Mouse (Mus musculus) intestine, postnatal 0 days (tissue): ENCODE data around the gene Disc1. TPM values are rescaled to one million over a fixed set of nuclear protein-coding genes. Genes with fewer than 3 reads are reported as not detected.

Source experiments
- ATAC-seq: fragments of 200-750 bp; cut with Nextera tagmentation; 2 replicates; pipeline ENCODE4 v1.8.0; 2017; ENCODE audit warnings: mild to moderate bottlenecking, moderate TSS enrichment, moderate library complexity
- H3K27ac ChIP-seq: fragments of 300-500 bp; sonication (generic); 2 replicates; pipeline ENCODE4 v1.5.1; 2014; ENCODE audit warnings: mild to moderate bottlenecking, low read depth, low read length, moderate library complexity
- H3K27me3 ChIP-seq: fragments of 300-500 bp; sonication (generic); replicated peaks from 2 replicates; pipeline ENCODE4 v1.6.1; 2014; ENCODE audit warnings: low read length, mixed read lengths; ENCODE audit not compliant: control insufficient read depth, insufficient read depth
- H3K36me3 ChIP-seq: fragments of 300-500 bp; sonication (generic); 2 replicates; pipeline ENCODE4 v1.6.1; 2014; ENCODE audit warnings: mild to moderate bottlenecking, moderate library complexity; ENCODE audit not compliant: control insufficient read depth, insufficient read depth
- H3K4me1 ChIP-seq: fragments of 300-500 bp; sonication (generic); replicated peaks from 2 replicates; pipeline ENCODE4 v1.6.1; 2014; ENCODE audit warnings: antibody characterized with exemption, low read length, mixed read lengths; ENCODE audit not compliant: control insufficient read depth, insufficient read depth
- H3K4me2 ChIP-seq: fragments of 300-500 bp; sonication (generic); replicated peaks from 2 replicates; pipeline ENCODE4 v1.6.1; 2014; ENCODE audit warnings: low read depth, mild to moderate bottlenecking, moderate library complexity
- H3K4me3 ChIP-seq: fragments of 300-500 bp; sonication (generic); 2 replicates; pipeline ENCODE4 v1.5.1; 2014; ENCODE audit warnings: low read depth, low read length
- H3K9ac ChIP-seq: fragments of 300-500 bp; sonication (generic); 2 replicates; pipeline ENCODE4 v1.6.1; 2014; ENCODE audit warnings: mild to moderate bottlenecking, low read depth, low read length
- H3K9me3 ChIP-seq: fragments of 300-500 bp; sonication (generic); 2 replicates; pipeline ENCODE4 v1.6.1; 2016; ENCODE audit warnings: mixed run types; ENCODE audit not compliant: control insufficient read depth
- CTCF ChIP-seq: sonication (generic); IDR thresholded peaks from 2 replicates; pipeline ENCODE4 v1.5.1; 2016; ENCODE audit warnings: low read depth, mild to moderate bottlenecking, control low read depth, antibody characterized with exemption, moderate library complexity
- WGBS: fragments of 180-500 bp; shearing (Covaris S2); extraction: QIAGEN DNeasy Blood & Tissue Kit; methylation state at CpG from one replicate; pipeline ENCODE4 v1.1.7; 2014; 5-methylcytosine and 5-hydroxymethylcytosine counted together
- polyA plus RNA-seq: library from polyadenylated mRNA; unstranded; fragments of >200 nt; fragmentation: Nextera tagmentation; extraction: Ambion mirVana; gene quantifications from 2 replicates; pipeline ENCODE4 v1.2.1, GENCODE M21; 2015

The Disc1 gene
- polyA plus RNA-seq, 1 experiment from 2014 or later: 0.40 TPM

GRCm38 (mm10) chr8:125034669-125035068 is 19.3 kb upstream of the Disc1 start:
- H3K9me3 ChIP-seq: no peaks in the 10 kb centered on the region
- H3K4me3 ChIP-seq: no peak overlapping the region
- H3K36me3 ChIP-seq: peaks cover 52% of the 10 kb centered on the region
- no peak for ATAC-seq
- no peak overlapping the region for H3K9ac ChIP-seq
- H3K27ac ChIP-seq: no peak overlapping the region
- TF ChIP-seq CTCF: peak; percentile 89
- no peaks in the 10 kb centered on the region for H3K27me3 ChIP-seq
- H3K4me2 ChIP-seq: no peak overlapping the region
- no peaks in the 10 kb centered on the region for H3K4me1 ChIP-seq
- 36% methylated on average over 8 of the region's 8 CpGs for WGBS

GRCm38 (mm10) chr8:125037081-125037480 is 16.9 kb upstream of the Disc1 start:
- H3K27me3 ChIP-seq: no peaks in the 10 kb centered on the region
- no peak overlapping the region for H3K9ac ChIP-seq
- no peaks in the 10 kb centered on the region for H3K4me1 ChIP-seq
- no peak for ATAC-seq
- H3K9me3 ChIP-seq: no peaks in the 10 kb centered on the region
- no peak overlapping the region for H3K27ac ChIP-seq
- H3K36me3 ChIP-seq: peaks cover 43% of the 10 kb centered on the region
- WGBS: 79% methylated on average over 7 of the region's 7 CpGs
- no peak overlapping the region for H3K4me2 ChIP-seq
- no peak overlapping the region for H3K4me3 ChIP-seq
- no peak for TF ChIP-seq CTCF

- Histone ChIP-seq H3K4me1 (no peaks in the 10 kb centered on the region), H3K27ac (no peak overlapping the region), H3K4me2 (no peak overlapping the region), H3K9me3 (no peaks in the 10 kb centered on the region), H3K9ac (no peak overlapping the region), H3K36me3 (peaks cover 26% of the 10 kb centered on the region), H3K4me3 (no peak overlapping the region), H3K27me3 (no peaks in the 10 kb centered on the region)
- WGBS: 82% methylated on average over 15 of the region's 15 CpGs
- no peak for TF ChIP-seq CTCF
- ATAC-seq: no peak
Measured at GRCm38 (mm10) chr8:125038731-125039130, 15.3 kb upstream of the Disc1 start.

GRCm38 (mm10) chr8:125040587-125041375 is 13.2 kb upstream of the Disc1 start:
- Histone ChIP-seq H3K9ac (no peak overlapping the region), H3K36me3 (peaks cover 22% of the 10 kb centered on the region), H3K9me3 (no peaks in the 10 kb centered on the region), H3K4me1 (no peaks in the 10 kb centered on the region), H3K27me3 (no peaks in the 10 kb centered on the region), H3K27ac (no peak overlapping the region), H3K4me3 (no peak overlapping the region), H3K4me2 (no peak overlapping the region)
- 69% methylated on average over 15 of the region's 15 CpGs for WGBS
- no peak for TF ChIP-seq CTCF
- ATAC-seq: no peak

GRCm38 (mm10) chr8:125041496-125041895 is 12.5 kb upstream of the Disc1 start:
- WGBS: 47% methylated on average over 2 of the region's 2 CpGs
- Histone ChIP-seq H3K9ac (no peak overlapping the region), H3K4me3 (no peak overlapping the region), H3K36me3 (peaks cover 17% of the 10 kb centered on the region), H3K4me1 (no peaks in the 10 kb centered on the region), H3K4me2 (no peak overlapping the region), H3K27me3 (no peaks in the 10 kb centered on the region), H3K9me3 (no peaks in the 10 kb centered on the region), H3K27ac (no peak overlapping the region)
- no peak for TF ChIP-seq CTCF
- ATAC-seq: no peak

- H3K4me3 ChIP-seq: no peak overlapping the region
- peaks cover 12% of the 10 kb centered on the region; the same call in 1 of the 2 replicates for H3K36me3 ChIP-seq
- H3K4me2 ChIP-seq: no peak overlapping the region
- H3K9ac ChIP-seq: no peak overlapping the region
- no peaks in the 10 kb centered on the region for H3K27me3 ChIP-seq
- no peak for TF ChIP-seq CTCF
- H3K9me3 ChIP-seq: no peaks in the 10 kb centered on the region
- H3K27ac ChIP-seq: no peak overlapping the region
- WGBS: 79% methylated on average over 7 of the region's 7 CpGs
- no peak for ATAC-seq
- H3K4me1 ChIP-seq: no peaks in the 10 kb centered on the region
Measured at GRCm38 (mm10) chr8:125043394-125043793, 10.6 kb upstream of the Disc1 start.
